Mouse (Mus musculus) kidney, postnatal 14 days (tissue): ENCODE measurements around the gene Kcna6.

ENCODE experiments used
- DNase-seq: peaks from one replicate; pipeline ENCODE4 v3.0.0; 2022; ENCODE audit warnings: mixed read lengths

The Kcna6 gene

GRCm38 (mm10) chr6:126732645-126733044 is 7.8 kb downstream of the Kcna6 start:
- DNase-seq = no peak

- DNase-seq = no peak
Observed at GRCm38 (mm10) chr6:126728803-126729202, 11.7 kb downstream of the Kcna6 start.

GRCm38 (mm10) chr6:126718423-126719087 is 21.9 kb downstream of the Kcna6 start:
- no peak for DNase-seq

GRCm38 (mm10) chr6:126712531-126712930 is 27.9 kb downstream of the Kcna6 start:
- DNase-seq = no peak

- no peak for DNase-seq
Observed at GRCm38 (mm10) chr6:126705936-126706335, 34.5 kb downstream of the Kcna6 start.

GRCm38 (mm10) chr6:126704430-126704829 is 36.0 kb downstream of the Kcna6 start:
- DNase-seq = peak; percentile 10

- DNase-seq = peak; percentile 83
Observed at GRCm38 (mm10) chr6:126702116-126702515, 38.4 kb downstream of the Kcna6 start.

GRCm38 (mm10) chr6:126701196-126701595 is 39.3 kb downstream of the Kcna6 start:
- DNase-seq = no peak

GRCm38 (mm10) chr6:126699995-126700394 is 40.5 kb downstream of the Kcna6 start:
- DNase-seq = no peak

- no peak for DNase-seq
Observed at GRCm38 (mm10) chr6:126687120-126687519, 53.4 kb downstream of the Kcna6 start.

- DNase-seq = no peak
Observed at GRCm38 (mm10) chr6:126685135-126685534, 55.3 kb downstream of the Kcna6 start.

- no peak for DNase-seq
Observed at GRCm38 (mm10) chr6:126678961-126679360, 61.5 kb downstream of the Kcna6 start.

GRCm38 (mm10) chr6:126667001-126667400 is 73.5 kb downstream of the Kcna6 start:
- no peak for DNase-seq

GRCm38 (mm10) chr6:126666091-126666490 is 74.4 kb downstream of the Kcna6 start:
- no peak for DNase-seq

GRCm38 (mm10) chr6:126664569-126664968 is 75.9 kb downstream of the Kcna6 start:
- DNase-seq = no peak
